Mouse (Mus musculus) embryo, embryonic 9.5 days (tissue): Measurements from ENCODE around the gene Popdc2.

ENCODE experiments used
- DNase-seq: peaks from one replicate; pipeline ENCODE4 v3.0.0-alpha.2; 2017; ENCODE audit errors: extremely low spot score

The Popdc2 gene

GRCm38 (mm10) chr16:38400311-38400960, 38.4 kb downstream of the Popdc2 start:
- DNase-seq: no peak

DNA sequence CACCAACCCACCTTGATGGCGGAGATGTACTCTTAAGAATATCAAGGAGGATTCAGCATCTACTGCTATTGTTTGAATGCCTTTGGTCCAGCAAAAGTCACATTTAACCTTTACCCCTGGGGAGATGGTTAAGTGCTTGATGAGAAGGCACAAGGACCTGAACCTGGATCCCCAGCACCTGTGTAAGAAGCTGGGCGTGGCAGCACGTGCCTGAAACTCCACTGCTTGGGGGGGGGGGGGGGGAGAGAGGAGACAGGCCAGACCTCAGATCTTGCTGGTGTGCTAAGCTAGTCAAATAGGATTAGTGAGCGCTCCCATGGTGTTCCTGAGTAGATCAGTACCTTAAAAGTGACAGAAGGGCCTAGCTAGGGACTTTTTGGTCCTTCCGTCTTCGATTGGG, 39.5 kb downstream of the Popdc2 start:
- no peak for DNase-seq

GRCm38 (mm10) chr16:38403639-38404038, 41.6 kb downstream of the Popdc2 start:
- no peak for DNase-seq

DNA sequence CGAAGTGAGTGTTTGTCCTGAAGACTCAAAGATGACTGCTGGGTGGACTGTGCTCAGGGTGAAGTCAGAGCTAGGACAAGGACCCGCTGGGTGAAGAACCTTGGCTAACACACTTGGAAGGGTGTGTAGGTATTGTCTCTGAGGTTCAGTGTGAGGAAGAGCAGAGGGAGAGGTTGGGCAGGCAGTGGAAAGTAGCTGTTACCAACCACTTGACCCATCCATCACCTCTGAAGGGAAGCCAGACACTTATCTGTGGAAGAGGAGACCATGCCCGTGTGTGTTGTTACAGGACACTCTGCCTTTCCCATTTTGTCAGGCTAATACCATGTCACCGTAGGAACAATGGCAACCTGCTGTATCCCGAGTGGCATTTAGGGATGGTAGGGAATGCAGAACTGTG, 44.3 kb downstream of the Popdc2 start:
- no peak for DNase-seq

- no peak for DNase-seq
Observed at GRCm38 (mm10) chr16:38406708-38407107, 44.7 kb downstream of the Popdc2 start.

GRCm38 (mm10) chr16:38407584-38407983, 45.6 kb downstream of the Popdc2 start:
- no peak for DNase-seq

DNA sequence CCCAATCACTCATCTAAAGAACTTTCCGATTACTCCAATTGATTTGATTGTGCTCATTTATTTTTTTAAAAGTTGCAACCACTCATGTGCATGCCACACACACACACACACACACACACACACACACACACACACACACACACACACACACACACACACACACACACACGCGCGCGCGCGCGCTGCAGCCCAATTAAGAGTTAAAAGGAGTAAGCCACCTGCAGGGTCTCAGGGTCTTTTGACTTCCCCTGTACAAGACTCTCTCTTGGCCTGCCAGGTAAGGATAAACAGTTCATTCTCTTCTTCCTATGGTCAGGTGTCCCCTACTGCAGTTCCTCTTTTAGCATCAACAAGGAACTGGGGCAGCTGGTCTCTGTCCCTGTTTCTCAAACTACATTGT, 46.4 kb downstream of the Popdc2 start:
- DNase-seq: no peak

- no peak for DNase-seq
Observed at GRCm38 (mm10) chr16:38414953-38415352, 52.9 kb downstream of the Popdc2 start.

DNA sequence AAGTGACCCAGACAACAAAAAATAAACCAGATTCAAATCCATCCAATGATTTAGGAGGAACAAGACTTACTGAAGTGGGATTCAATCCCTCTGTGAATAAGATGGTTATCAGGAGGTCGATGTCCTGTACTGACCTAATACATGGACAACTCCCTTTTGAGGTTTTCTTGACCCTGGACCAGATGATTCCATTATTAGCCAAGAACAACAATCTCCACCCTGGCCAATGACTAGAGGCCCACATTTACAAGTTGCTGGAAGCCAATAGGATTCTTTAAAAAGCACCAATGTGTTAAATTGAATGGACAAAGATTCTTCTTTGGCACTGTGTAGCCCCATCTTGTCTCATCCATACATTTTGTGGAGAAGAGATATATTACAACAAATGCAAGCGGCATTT, 63.4 kb downstream of the Popdc2 start:
- no peak for DNase-seq

GRCm38 (mm10) chr16:38425799-38426198, 63.8 kb downstream of the Popdc2 start:
- DNase-seq: no peak
